Mouse (Mus musculus) midbrain, embryonic 10.5 days (tissue): ENCODE results near the gene Vmn2r57. TPM values are rescaled to one million over a fixed set of nuclear protein-coding genes. Genes with fewer than 3 reads are reported as not detected.
"Not testable (repeated sequence)": the region's sequence is repeated elsewhere in the genome, so short reads cannot be mapped to it uniquely, and the experiment has no call there.

Source experiments
- DNase-seq: peaks from one replicate; pipeline ENCODE4 v3.0.0-alpha.2; 2017; ENCODE audit warnings: low spot score
- H3K27ac ChIP-seq: fragments of 300-500 bp; sonication (generic); replicated peaks from 2 replicates; pipeline ENCODE4 v1.5.1; 2016; ENCODE audit warnings: mild to moderate bottlenecking
- H3K27me3 ChIP-seq: fragments of 300-500 bp; sonication (generic); 2 replicates; pipeline ENCODE4 v1.6.1; 2016; ENCODE audit warnings: low read depth, mild to moderate bottlenecking; ENCODE audit not compliant: poor library complexity, severe bottlenecking
- H3K36me3 ChIP-seq: fragments of 300-500 bp; sonication (generic); 2 replicates; pipeline ENCODE4 v1.6.1; 2016; ENCODE audit warnings: mild to moderate bottlenecking, moderate library complexity
- H3K4me1 ChIP-seq: fragments of 300-500 bp; sonication (generic); 2 replicates; pipeline ENCODE4 v1.6.1; 2016
- H3K4me3 ChIP-seq: fragments of 300-500 bp; sonication (generic); 2 replicates; pipeline ENCODE4 v1.5.1; 2016; ENCODE audit warnings: mild to moderate bottlenecking, moderate library complexity
- H3K9me3 ChIP-seq: fragments of 300-500 bp; sonication (generic); replicated peaks from 2 replicates; pipeline ENCODE4 v1.6.1; 2016; ENCODE audit warnings: mild to moderate bottlenecking
- WGBS: fragments of 180-500 bp; shearing (Covaris S2); methylation state at CpG from one replicate; pipeline ENCODE4 v1.1.7; 2016; 5-methylcytosine and 5-hydroxymethylcytosine counted together
- polyA plus RNA-seq: library from polyadenylated mRNA; unstranded; fragments of >200 nt; fragmentation: Nextera tagmentation; extraction: Ambion mirVana; gene quantifications from 2 replicates; pipeline ENCODE4 v1.2.1, GENCODE M21; 2016

The Vmn2r57 gene
- polyA plus RNA-seq: 0.21 TPM in 2 replicates

- not testable (repeated sequence) for H3K4me1 ChIP-seq, H3K36me3 ChIP-seq, H3K9me3 ChIP-seq, H3K27me3 ChIP-seq, H3K4me3 ChIP-seq, H3K27ac ChIP-seq, DNase-seq
- 73% methylated on average over 1 of the region's 1 CpGs for WGBS
Measured at GRCm38 (mm10) chr7:41448596-41448995, at the start of gene Vmn2r57. Gene Vmn2r57, minus strand, starts transcription at chr7:41448696.

- WGBS: 99% methylated on average over 2 of the region's 2 CpGs
- Histone ChIP-seq H3K36me3 (peaks cover 18% of the 10 kb centered on the region), H3K9me3 (peaks cover 38% of the 10 kb centered on the region), H3K27me3 (no peaks in the 10 kb centered on the region), H3K4me3 (no peak overlapping the region), H3K27ac (no peak overlapping the region), H3K4me1 (peaks cover 6% of the 10 kb centered on the region; the same call in 1 of the 2 replicates)
- no peak for DNase-seq
Measured at GRCm38 (mm10) chr7:41497871-41498270, 49.4 kb upstream of the Vmn2r57 start.

DNA sequence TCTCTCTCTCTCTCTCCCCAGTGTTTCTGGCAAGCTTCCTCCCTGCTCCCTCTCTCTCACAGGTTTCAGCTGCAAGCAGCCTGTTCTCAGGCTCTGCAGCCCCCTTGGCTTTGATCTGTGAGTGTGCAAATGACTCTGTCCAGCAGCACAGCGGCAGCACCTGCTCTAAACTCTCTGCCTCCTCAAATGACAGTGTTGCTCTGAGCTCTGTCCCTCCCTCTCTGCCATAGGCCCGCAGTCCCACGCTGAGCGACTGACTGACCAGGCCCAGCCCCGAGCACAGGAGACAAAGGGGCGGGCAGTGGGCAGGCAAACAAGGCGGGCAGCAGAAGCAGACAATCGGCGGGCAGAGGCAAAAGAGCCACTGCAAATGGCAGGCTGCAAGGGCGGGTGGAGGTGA is 3.4 kb upstream of the Vmn2r57 start:
- WGBS: 5% methylated on average over 10 of the region's 10 CpGs
- Histone ChIP-seq H3K36me3 (no peaks in the 10 kb centered on the region), H3K27me3 (no peaks in the 10 kb centered on the region), H3K27ac (no peak overlapping the region), H3K9me3 (peaks cover 15% of the 10 kb centered on the region; the same call in 1 of the 2 replicates), H3K4me3 (peak overlapping the region; percentile 14; the same call in 1 of the 2 replicates), H3K4me1 (peaks cover 3% of the 10 kb centered on the region; the same call in 1 of the 2 replicates)
- DNase-seq: peak; percentile 31

DNA sequence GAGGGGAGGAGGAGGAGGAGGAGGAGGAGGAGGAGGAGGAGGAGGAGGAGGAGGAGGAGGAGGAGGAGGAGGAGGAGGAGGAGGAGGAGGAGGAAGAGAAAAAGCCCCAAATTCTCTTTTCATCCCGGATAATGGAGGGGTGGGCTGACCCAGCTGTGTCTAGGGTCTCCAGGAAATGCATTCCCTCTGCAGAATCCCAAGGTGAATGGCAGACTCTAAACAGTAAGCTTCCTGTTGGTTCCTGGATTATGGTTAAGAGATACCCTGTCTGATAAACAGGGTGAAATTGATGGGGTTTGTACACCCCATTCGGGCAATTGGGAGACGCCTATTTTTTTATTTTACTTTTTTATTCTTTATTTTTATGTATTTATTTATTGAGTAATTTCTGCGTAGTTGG is 54.4 kb downstream of the Vmn2r57 start:
- Histone ChIP-seq H3K27ac (peak overlapping the region; percentile 85), H3K27me3 (no peaks in the 10 kb centered on the region), H3K9me3 (0 out of 2 replicates have a peak, but pooled peaks cover 3% of the 10 kb centered on the region), H3K4me3 (peak overlapping the region; percentile 65), H3K36me3 (no peaks in the 10 kb centered on the region), H3K4me1 (no peaks in the 10 kb centered on the region; the same call in 1 of the 2 replicates)
- WGBS: 68% methylated on average over 4 of the region's 4 CpGs
- DNase-seq: no peak

DNA sequence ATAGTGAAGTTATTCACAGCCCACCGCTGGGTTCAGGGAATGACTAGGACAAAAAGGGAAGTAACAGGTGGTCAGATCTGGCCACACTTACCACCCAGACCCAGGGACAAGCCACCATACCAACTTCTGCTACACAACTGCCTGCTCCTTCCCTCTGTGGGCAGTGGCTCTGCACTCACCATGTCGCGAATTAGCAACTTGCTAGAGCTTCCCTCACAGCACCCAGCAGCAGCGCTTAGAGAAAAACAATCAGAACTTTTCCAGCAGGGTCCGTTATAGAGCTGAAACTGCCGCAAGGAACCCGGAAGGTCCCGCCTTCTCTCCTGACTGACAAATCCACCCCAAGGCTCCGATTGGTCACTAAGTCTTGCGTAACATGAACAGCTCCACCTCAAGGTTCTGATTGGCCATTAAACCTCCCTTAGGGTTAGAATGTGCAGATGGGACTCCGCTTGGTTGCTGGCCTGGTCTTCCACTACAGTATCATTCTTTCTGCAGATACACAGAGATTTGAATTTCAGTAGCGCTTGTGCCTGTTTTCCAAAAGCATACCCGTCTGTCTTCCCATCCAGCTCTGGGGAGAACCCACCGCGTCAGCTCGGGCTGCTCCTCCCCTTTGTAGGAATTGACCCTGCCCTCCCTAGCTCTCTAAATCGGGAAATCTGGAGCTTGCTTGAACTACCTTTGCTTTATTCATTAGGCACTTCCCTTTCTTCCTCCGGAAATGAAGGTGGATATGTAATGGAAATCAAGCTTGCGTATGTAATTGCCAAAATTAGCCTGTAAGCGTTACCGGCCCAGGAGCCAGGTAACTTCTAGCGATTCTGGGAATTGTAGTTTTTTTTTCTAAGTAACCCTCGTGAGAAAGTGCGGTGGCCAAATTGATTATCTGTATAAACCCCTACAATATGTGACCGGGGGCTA is 55.2 kb downstream of the Vmn2r57 start, which contains the start of gene AI987944:
Gene AI987944 (minus strand): TSS at position 332 of the 924 bp plus-strand sequence.
- under 1% methylated on average over 25 of the region's 25 CpGs for WGBS
- Histone ChIP-seq H3K36me3 (peaks cover 4% of the 10 kb centered on the region; the same call in 1 of the 2 replicates), H3K4me1 (no peaks in the 10 kb centered on the region; the same call in 1 of the 2 replicates)

More for the DNA sequence above, 55.2 kb downstream of the Vmn2r57 start, which contains the start of gene AI987944:
- Histone ChIP-seq H3K4me3 (peak within 1 kb of the TSS; percentile 65), H3K9me3 (0 out of 2 replicates have a peak, but pooled peaks cover 5% of the 10 kb centered on the region), H3K27ac (peak within 1 kb of the TSS; percentile 85), H3K27me3 (no peaks in the 10 kb centered on the region)
- DNase-seq: peak; percentile 82

Other genes starting within 250 kb of the Vmn2r57 start
- gene AI987944, start 55.3 kb downstream of the Vmn2r57 start, polyA plus RNA-seq: 11.0 and 11.9 TPM in 2 replicates
- 0.04 TPM in 1 of 2 replicates, not detected in the other for gene Gm20449, start 50.7 kb upstream of the Vmn2r57 start, polyA plus RNA-seq
- gene AW146154, start 51.2 kb upstream of the Vmn2r57 start, polyA plus RNA-seq: 8.4 and 13.4 TPM in 2 replicates
- gene Gm6871, start 125.0 kb upstream of the Vmn2r57 start, polyA plus RNA-seq: not detected in 2 replicates
- gene 2610021A01Rik, start 150.5 kb upstream of the Vmn2r57 start, polyA plus RNA-seq: 14.6 and 17.2 TPM in 2 replicates
- gene Zfp788, start 184.5 kb upstream of the Vmn2r57 start, polyA plus RNA-seq: 12.4 and 15.4 TPM in 2 replicates